Mouse (Mus musculus) forebrain, embryonic 11.5 days (tissue): ENCODE results near the gene Lif. TPM values are rescaled to one million over a fixed set of nuclear protein-coding genes. Genes with fewer than 3 reads are reported as not detected.
A peak's percentile ranks its signal among the peaks of the same experiment; 100 is the strongest.

Experiments
- ATAC-seq: fragments of 200-750 bp; cut with Nextera tagmentation; replicated peaks from 2 replicates; pipeline ENCODE4 v1.8.0; 2017; ENCODE audit warnings: moderate TSS enrichment; ENCODE audit not compliant: low FRiP score
- DNase-seq: peaks from one replicate; pipeline ENCODE4 v3.0.0-alpha.2; 2017; ENCODE audit warnings: low spot score
- H3K27ac ChIP-seq: fragments of 300-500 bp; sonication (generic); 2 replicates; pipeline ENCODE4 v1.5.1; 2014; ENCODE audit warnings: low read depth, low read length
- H3K27me3 ChIP-seq: fragments of 300-500 bp; sonication (generic); 2 replicates; pipeline ENCODE4 v1.6.1; 2014; ENCODE audit warnings: mild to moderate bottlenecking, low read length, mixed read lengths; ENCODE audit not compliant: control insufficient read depth, insufficient read depth
- H3K36me3 ChIP-seq: fragments of 300-500 bp; sonication (generic); 2 replicates; pipeline ENCODE4 v1.6.1; 2014; ENCODE audit warnings: mild to moderate bottlenecking, low read length, moderate library complexity, mixed read lengths; ENCODE audit not compliant: control insufficient read depth, insufficient read depth
- H3K4me1 ChIP-seq: fragments of 300-500 bp; sonication (generic); replicated peaks from 2 replicates; pipeline ENCODE4 v1.6.1; 2014; ENCODE audit warnings: low read length, mixed read lengths; ENCODE audit not compliant: control insufficient read depth, insufficient read depth
- H3K4me2 ChIP-seq: fragments of 300-500 bp; sonication (generic); 2 replicates; pipeline ENCODE4 v1.6.1; 2014; ENCODE audit warnings: low read depth, mild to moderate bottlenecking, low read length, moderate library complexity, mixed read lengths; ENCODE audit not compliant: severe bottlenecking
- H3K4me3 ChIP-seq: fragments of 300-500 bp; sonication (generic); 2 replicates; pipeline ENCODE4 v1.5.1; 2014; ENCODE audit warnings: low read depth, low read length
- H3K9ac ChIP-seq: fragments of 300-500 bp; sonication (generic); 2 replicates; pipeline ENCODE4 v1.6.1; 2014; ENCODE audit warnings: low read length
- H3K9me3 ChIP-seq: fragments of 300-500 bp; sonication (generic); 2 replicates; pipeline ENCODE4 v1.6.1; 2016; ENCODE audit warnings: low read length, mixed read lengths; ENCODE audit not compliant: control insufficient read depth
- WGBS: fragments of 180-500 bp; shearing (Covaris S2); extraction: QIAGEN DNeasy Blood & Tissue Kit; methylation state at CpG from one replicate; pipeline ENCODE4 v1.1.7; 2014; 5-methylcytosine and 5-hydroxymethylcytosine counted together
- polyA plus RNA-seq: library from polyadenylated mRNA; unstranded; fragments of >200 nt; fragmentation: Nextera tagmentation; extraction: Ambion mirVana; gene quantifications from 2 replicates; pipeline ENCODE4 v1.2.1, GENCODE M21; 2014

Lif gene
- polyA plus RNA-seq, 1 experiment from 2014 or later, result not detected

- WGBS, result 25% methylated on average over 7 of the region's 7 CpGs
- H3K4me1 ChIP-seq, result no peaks in the 10 kb centered on the region
- DNase-seq, result no peak
Observed at GRCm38 (mm10) chr11:4262847-4263246, 5.5 kb downstream of the Lif start.

GRCm38 (mm10) chr11:4263296-4263695 is 5.9 kb downstream of the Lif start:
- WGBS, result 29% methylated on average over 1 of the region's 1 CpGs
- DNase-seq, result no peak
- no peak for ATAC-seq

More at GRCm38 (mm10) chr11:4262847-4263246, 5.5 kb downstream of the Lif start:
- Histone ChIP-seq H3K27me3 (peaks cover 24% of the 10 kb centered on the region), H3K9me3 (no peaks in the 10 kb centered on the region), H3K4me3 (no peak overlapping the region), H3K27ac (no peak overlapping the region), H3K9ac (no peak overlapping the region), H3K4me2 (no peak overlapping the region), H3K36me3 (no peaks in the 10 kb centered on the region)
- no peak for ATAC-seq

GRCm38 (mm10) chr11:4264066-4264465 is 6.7 kb downstream of the Lif start:
- no peaks in the 10 kb centered on the region for H3K36me3 ChIP-seq
- ATAC-seq, result no peak
- peaks cover 30% of the 10 kb centered on the region for H3K27me3 ChIP-seq
- no peak overlapping the region for H3K4me2 ChIP-seq
- H3K4me1 ChIP-seq, result no peaks in the 10 kb centered on the region
- H3K9ac ChIP-seq, result no peak overlapping the region
- H3K9me3 ChIP-seq, result no peaks in the 10 kb centered on the region
- 69% methylated on average over 7 of the region's 7 CpGs for WGBS
- no peak overlapping the region for H3K4me3 ChIP-seq
- no peak overlapping the region for H3K27ac ChIP-seq
- no peak for DNase-seq

More at GRCm38 (mm10) chr11:4263296-4263695, 5.9 kb downstream of the Lif start:
- Histone ChIP-seq H3K4me3 (no peak overlapping the region), H3K27ac (no peak overlapping the region), H3K9ac (no peak overlapping the region), H3K27me3 (peaks cover 28% of the 10 kb centered on the region), H3K4me1 (no peaks in the 10 kb centered on the region), H3K4me2 (no peak overlapping the region), H3K9me3 (no peaks in the 10 kb centered on the region), H3K36me3 (no peaks in the 10 kb centered on the region)

- H3K27me3 ChIP-seq, result peaks cover 32% of the 10 kb centered on the region
- no peaks in the 10 kb centered on the region for H3K9me3 ChIP-seq
- H3K36me3 ChIP-seq, result no peaks in the 10 kb centered on the region
- H3K9ac ChIP-seq, result peak overlapping the region; percentile 44
- H3K4me1 ChIP-seq, result 0 out of 2 replicates have a peak, but pooled peaks cover 3% of the 10 kb centered on the region
- under 1% methylated on average over 49 of the region's 61 CpGs for WGBS
- peak overlapping the region; percentile 73 for H3K4me2 ChIP-seq
- ATAC-seq (no peak), DNase-seq (peak; percentile 69)
- peak overlapping the region; percentile 39 for H3K4me3 ChIP-seq
- no peak overlapping the region for H3K27ac ChIP-seq
Observed at GRCm38 (mm10) chr11:4266271-4267201, 9.2 kb downstream of the Lif start.

- DNase-seq (no peak), ATAC-seq (no peak)
- no peak overlapping the region for H3K9ac ChIP-seq
- H3K4me1 ChIP-seq, result 0 out of 2 replicates have a peak, but pooled peaks cover 3% of the 10 kb centered on the region
- H3K4me3 ChIP-seq, result peak overlapping the region; percentile 39
- H3K27ac ChIP-seq, result no peak overlapping the region
- H3K27me3 ChIP-seq, result peaks cover 32% of the 10 kb centered on the region
- no peaks in the 10 kb centered on the region for H3K9me3 ChIP-seq
- peak overlapping the region; percentile 73 for H3K4me2 ChIP-seq
- 6% methylated on average over 12 of the region's 13 CpGs for WGBS
- no peaks in the 10 kb centered on the region for H3K36me3 ChIP-seq
Observed at GRCm38 (mm10) chr11:4267202-4267578, 9.8 kb downstream of the Lif start.

- 88% methylated on average over 6 of the region's 6 CpGs for WGBS
- Histone ChIP-seq H3K4me1 (0 out of 2 replicates have a peak, but pooled peaks cover 3% of the 10 kb centered on the region), H3K27me3 (peaks cover 32% of the 10 kb centered on the region), H3K4me3 (no peak overlapping the region), H3K27ac (no peak overlapping the region), H3K4me2 (no peak overlapping the region), H3K36me3 (no peaks in the 10 kb centered on the region), H3K9me3 (no peaks in the 10 kb centered on the region), H3K9ac (no peak overlapping the region)
- DNase-seq, result no peak
- ATAC-seq, result no peak
Observed at GRCm38 (mm10) chr11:4268500-4268899, 11.1 kb downstream of the Lif start.

- Histone ChIP-seq H3K4me2 (no peak overlapping the region), H3K4me1 (0 out of 2 replicates have a peak, but pooled peaks cover 3% of the 10 kb centered on the region), H3K27ac (no peak overlapping the region), H3K27me3 (peaks cover 25% of the 10 kb centered on the region), H3K4me3 (no peak overlapping the region), H3K9me3 (no peaks in the 10 kb centered on the region), H3K9ac (no peak overlapping the region; the same call in 1 of the 2 replicates), H3K36me3 (no peaks in the 10 kb centered on the region)
- ATAC-seq (no peak), DNase-seq (no peak)
- WGBS, result 17% methylated on average over 20 of the region's 20 CpGs
Observed at GRCm38 (mm10) chr11:4270744-4271459, 13.5 kb downstream of the Lif start.

- 48% methylated on average over 11 of the region's 11 CpGs for WGBS
Observed at GRCm38 (mm10) chr11:4271544-4271943, 14.2 kb downstream of the Lif start.

More at GRCm38 (mm10) chr11:4271544-4271943, 14.2 kb downstream of the Lif start:
- no peaks in the 10 kb centered on the region for H3K9me3 ChIP-seq
- H3K4me1 ChIP-seq, result 0 out of 2 replicates have a peak, but pooled peaks cover 3% of the 10 kb centered on the region
- H3K4me2 ChIP-seq, result no peak overlapping the region
- DNase-seq (no peak), ATAC-seq (no peak)
- no peak overlapping the region for H3K4me3 ChIP-seq
- no peak overlapping the region for H3K27ac ChIP-seq
- H3K9ac ChIP-seq, result no peak overlapping the region
- H3K27me3 ChIP-seq, result peaks cover 20% of the 10 kb centered on the region
- no peaks in the 10 kb centered on the region for H3K36me3 ChIP-seq
